Mouse (Mus musculus) forebrain, postnatal 0 days (tissue): ENCODE data around the gene Maml2. TPM values are rescaled to one million over a fixed set of nuclear protein-coding genes. Genes with fewer than 3 reads are reported as not detected.

ENCODE experiments used
- ATAC-seq: fragments of 200-750 bp; cut with Nextera tagmentation; 2 replicates; pipeline ENCODE4 v1.8.0; 2017; ENCODE audit warnings: mild to moderate bottlenecking, moderate library complexity
- DNase-seq: peaks from one replicate; pipeline ENCODE4 v3.0.0-alpha.2; 2015
- H3K27ac ChIP-seq: fragments of 300-500 bp; sonication (generic); 2 replicates; pipeline ENCODE4 v1.5.1; 2014; ENCODE audit warnings: low read depth, mild to moderate bottlenecking, antibody characterized with exemption, low read length, moderate library complexity, mixed read lengths
- H3K27me3 ChIP-seq: fragments of 300-500 bp; sonication (generic); 2 replicates; pipeline ENCODE4 v1.6.1; 2014; ENCODE audit warnings: mild to moderate bottlenecking, low read length, mixed read lengths; ENCODE audit not compliant: insufficient read depth
- H3K36me3 ChIP-seq: fragments of 300-500 bp; sonication (generic); 2 replicates; pipeline ENCODE4 v1.6.1; 2014; ENCODE audit warnings: mild to moderate bottlenecking, moderate library complexity; ENCODE audit not compliant: insufficient read depth
- H3K4me1 ChIP-seq: fragments of 300-500 bp; sonication (generic); 2 replicates; pipeline ENCODE4 v1.6.1; 2014; ENCODE audit warnings: antibody characterized with exemption; ENCODE audit not compliant: insufficient read depth
- H3K4me2 ChIP-seq: fragments of 300-500 bp; sonication (generic); 2 replicates; pipeline ENCODE4 v1.6.1; 2014; ENCODE audit warnings: low read depth, mild to moderate bottlenecking, moderate library complexity
- H3K4me3 ChIP-seq: fragments of 300-500 bp; sonication (generic); 2 replicates; pipeline ENCODE4 v1.5.1; 2014; ENCODE audit warnings: low read depth, low read length, mixed read lengths
- H3K9ac ChIP-seq: fragments of 300-500 bp; sonication (generic); 2 replicates; pipeline ENCODE4 v1.6.1; 2014; ENCODE audit warnings: mild to moderate bottlenecking
- H3K9me3 ChIP-seq: fragments of 300-500 bp; sonication (generic); 2 replicates; pipeline ENCODE4 v1.6.1; 2016; ENCODE audit warnings: low read length
- CTCF ChIP-seq: sonication (generic); IDR thresholded peaks from 2 replicates; pipeline ENCODE4 v1.5.1; 2016; ENCODE audit warnings: antibody characterized with exemption, control low read depth, low read depth
- WGBS: fragments of 180-500 bp; shearing (Covaris S2); extraction: QIAGEN DNeasy Blood & Tissue Kit; methylation state at CpG from one replicate; pipeline ENCODE4 v1.1.7; 2014; 5-methylcytosine and 5-hydroxymethylcytosine counted together
- polyA plus RNA-seq: library from polyadenylated mRNA; unstranded; fragments of >200 nt; fragmentation: Nextera tagmentation; extraction: Ambion mirVana; gene quantifications from 2 replicates; pipeline ENCODE4 v1.2.1, GENCODE M21; 2015
- total RNA-seq: library from RNA; depleted of rRNA; stranded (reverse); fragments of >200 nt; gene quantifications from 2 replicates; pipeline ENCODE4 v1.2.3, GENCODE M21; 2014

Gene Maml2
- total and polyA plus RNA-seq, 2 experiments from 2014 or later = 6.4 to 9.5 TPM

DNA sequence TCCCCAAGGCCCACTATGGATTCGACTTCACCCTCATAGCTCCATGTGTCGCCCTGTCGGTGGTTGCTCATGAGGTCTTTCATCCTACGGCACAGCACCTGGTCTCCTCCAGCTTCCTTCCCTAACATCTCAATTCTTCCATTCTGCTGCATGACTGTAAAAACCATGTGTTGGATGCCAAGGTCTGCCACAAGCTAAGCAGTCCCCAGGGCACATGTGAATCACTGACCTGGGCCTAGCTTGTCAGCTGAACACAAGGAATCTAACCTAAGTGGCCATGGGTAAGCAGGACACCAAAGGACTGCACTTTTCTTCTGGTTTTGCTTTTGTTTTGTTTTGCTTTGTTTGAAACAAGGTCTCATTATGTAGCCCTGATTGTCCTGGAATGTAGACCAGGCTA is 271.3 kb downstream of the Maml2 start:
- no peak for TF ChIP-seq CTCF
- no peak overlapping the region for H3K27ac ChIP-seq
- H3K4me1 ChIP-seq = no peaks in the 10 kb centered on the region
- no peaks in the 10 kb centered on the region for H3K9me3 ChIP-seq
- 95% methylated on average over 4 of the region's 4 CpGs for WGBS
- H3K9ac ChIP-seq = no peak overlapping the region
- H3K4me2 ChIP-seq = no peak overlapping the region
- no peaks in the 10 kb centered on the region for H3K27me3 ChIP-seq
- ATAC-seq (no peak), DNase-seq (no peak)
- no peak overlapping the region for H3K4me3 ChIP-seq
- H3K36me3 ChIP-seq = no peaks in the 10 kb centered on the region

DNA sequence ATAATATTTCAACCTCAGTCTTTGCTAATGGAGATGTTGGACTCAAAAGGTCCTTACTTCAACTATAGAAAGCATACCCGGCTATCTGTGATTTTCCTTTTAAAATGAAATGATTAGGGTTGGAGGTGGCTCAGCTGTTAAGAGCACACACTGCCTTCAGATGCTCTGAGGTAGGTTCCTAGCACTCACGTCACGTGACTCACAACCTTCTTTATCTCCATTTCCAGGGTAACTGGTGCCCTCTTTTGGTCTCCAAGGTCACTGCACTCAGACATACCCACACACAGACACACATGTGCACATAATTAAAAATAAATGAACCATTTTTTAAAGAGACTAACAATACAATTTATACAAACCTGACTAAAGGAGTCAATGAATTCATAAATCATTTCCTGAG is 275.1 kb downstream of the Maml2 start:
- WGBS = 95% methylated on average over 3 of the region's 3 CpGs
- ATAC-seq = no peak

DNA sequence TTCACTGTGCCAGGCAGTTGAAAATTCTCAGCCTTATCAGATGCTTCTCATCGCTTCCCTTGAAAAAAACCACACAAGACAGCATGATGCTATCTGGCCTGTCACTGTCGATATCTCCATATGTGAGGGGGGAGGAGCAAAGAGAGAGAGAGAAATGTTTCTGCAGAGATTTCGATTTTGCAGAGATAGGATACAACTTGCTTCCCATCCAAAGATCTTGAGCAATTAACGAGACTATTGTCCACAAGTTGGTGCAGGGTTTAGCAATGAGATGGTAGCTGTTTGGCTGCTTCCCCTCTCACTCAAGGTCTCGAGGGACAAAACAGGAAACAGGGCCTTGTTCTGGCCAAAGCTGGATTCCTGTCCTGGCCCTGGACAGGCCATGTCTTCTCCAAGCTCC is 276.3 kb downstream of the Maml2 start:
- no peak for TF ChIP-seq CTCF
- WGBS = 59% methylated on average over 5 of the region's 5 CpGs
- DNase-seq = no peak

More for the DNA sequence above, 275.1 kb downstream of the Maml2 start:
- no peak overlapping the region for H3K27ac ChIP-seq
- no peak overlapping the region for H3K4me2 ChIP-seq
- no peak for DNase-seq
- H3K36me3 ChIP-seq = no peaks in the 10 kb centered on the region
- no peak overlapping the region for H3K9ac ChIP-seq
- no peak for TF ChIP-seq CTCF
- H3K27me3 ChIP-seq = no peaks in the 10 kb centered on the region
- H3K9me3 ChIP-seq = no peaks in the 10 kb centered on the region
- H3K4me3 ChIP-seq = no peak overlapping the region
- H3K4me1 ChIP-seq = no peaks in the 10 kb centered on the region

DNA sequence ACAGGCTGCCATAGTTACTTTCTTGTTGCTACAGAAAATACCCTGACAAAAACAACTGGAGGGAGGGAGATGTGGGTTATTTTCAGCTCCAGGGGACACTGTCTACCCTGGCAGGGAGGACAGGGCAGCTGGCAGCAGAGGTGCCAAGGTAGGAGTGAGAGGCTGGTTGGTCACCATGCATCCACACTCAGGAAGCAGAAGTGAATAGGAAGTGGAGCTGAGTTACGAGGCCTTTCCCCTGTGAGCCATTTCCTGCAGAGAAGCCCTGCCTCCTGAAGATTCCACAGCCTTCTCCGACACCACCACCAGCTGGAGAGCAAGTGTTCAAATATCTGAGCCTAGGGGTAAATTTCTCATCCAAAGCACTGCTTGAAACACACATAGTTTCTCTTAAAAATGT is 277.2 kb downstream of the Maml2 start:
- ATAC-seq (no peak), DNase-seq (no peak)
- no peak for TF ChIP-seq CTCF
- no peak overlapping the region for H3K27ac ChIP-seq
- H3K36me3 ChIP-seq = no peaks in the 10 kb centered on the region
- no peaks in the 10 kb centered on the region for H3K9me3 ChIP-seq
- no peaks in the 10 kb centered on the region for H3K4me1 ChIP-seq
- no peak overlapping the region for H3K9ac ChIP-seq
- no peak overlapping the region for H3K4me3 ChIP-seq
- H3K27me3 ChIP-seq = no peaks in the 10 kb centered on the region
- WGBS = 73% methylated on average over 2 of the region's 2 CpGs
- H3K4me2 ChIP-seq = no peak overlapping the region

More for the DNA sequence above, 276.3 kb downstream of the Maml2 start:
- H3K27ac ChIP-seq = no peak overlapping the region
- no peaks in the 10 kb centered on the region for H3K9me3 ChIP-seq
- no peak overlapping the region for H3K4me2 ChIP-seq
- no peak overlapping the region for H3K9ac ChIP-seq
- H3K4me1 ChIP-seq = no peaks in the 10 kb centered on the region
- no peak for ATAC-seq
- no peak overlapping the region for H3K4me3 ChIP-seq
- no peaks in the 10 kb centered on the region for H3K27me3 ChIP-seq
- H3K36me3 ChIP-seq = no peaks in the 10 kb centered on the region

DNA sequence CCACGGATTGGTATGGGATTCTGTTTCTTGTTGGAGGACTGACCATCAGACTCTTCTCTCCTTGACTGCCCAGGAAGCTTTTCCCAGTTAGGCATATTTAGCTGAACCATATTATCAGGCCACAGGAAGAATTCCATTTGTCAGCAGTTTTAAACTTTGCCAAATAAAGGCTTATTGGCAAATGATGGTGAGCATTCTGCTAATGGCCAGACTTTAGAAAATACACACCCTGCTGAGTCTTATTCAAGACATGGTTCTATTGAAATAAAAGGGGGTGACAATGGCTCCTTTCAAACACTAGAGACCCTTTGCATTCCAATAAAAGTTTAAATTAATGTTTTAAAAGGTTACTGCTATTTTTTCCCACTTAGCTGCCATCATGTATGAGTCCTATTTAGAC is 279.4 kb downstream of the Maml2 start:
- WGBS = 53% methylated on average over 1 of the region's 1 CpGs
- ATAC-seq (no peak), DNase-seq (no peak)
- no peaks in the 10 kb centered on the region for H3K4me1 ChIP-seq
- no peak overlapping the region for H3K4me3 ChIP-seq
- no peaks in the 10 kb centered on the region for H3K9me3 ChIP-seq
- H3K27ac ChIP-seq = no peak overlapping the region
- no peak overlapping the region for H3K4me2 ChIP-seq
- TF ChIP-seq CTCF = no peak
- H3K36me3 ChIP-seq = no peaks in the 10 kb centered on the region
- no peaks in the 10 kb centered on the region for H3K27me3 ChIP-seq
- H3K9ac ChIP-seq = no peak overlapping the region

DNA sequence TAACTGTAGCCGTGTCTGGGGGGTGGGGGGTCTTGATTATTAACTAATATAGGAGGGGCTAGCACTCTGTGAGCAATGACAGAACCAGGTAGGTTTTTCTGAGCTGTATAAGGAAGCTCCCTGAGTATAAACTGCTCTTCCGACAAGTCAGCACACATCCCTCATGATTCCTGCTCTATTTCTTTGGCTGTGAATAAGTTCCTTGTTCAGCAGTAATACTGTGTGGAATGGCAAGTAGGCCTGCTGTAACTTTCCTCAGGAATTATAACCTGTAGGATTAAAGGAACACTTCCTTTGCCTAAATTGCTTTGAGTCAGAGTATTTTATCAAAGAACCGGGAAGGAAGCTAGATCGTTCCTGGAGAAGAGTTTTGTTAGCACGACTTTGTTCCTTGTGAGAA is 283.4 kb downstream of the Maml2 start:
- Histone ChIP-seq H3K9ac (no peak overlapping the region), H3K4me1 (peaks cover 9% of the 10 kb centered on the region; the same call in 1 of the 2 replicates), H3K27ac (no peak overlapping the region), H3K4me2 (no peak overlapping the region), H3K9me3 (no peaks in the 10 kb centered on the region), H3K27me3 (no peaks in the 10 kb centered on the region), H3K4me3 (no peak overlapping the region), H3K36me3 (no peaks in the 10 kb centered on the region)
- WGBS = 77% methylated on average over 5 of the region's 5 CpGs
- DNase-seq (no peak), ATAC-seq (no peak)
- TF ChIP-seq CTCF = no peak

DNA sequence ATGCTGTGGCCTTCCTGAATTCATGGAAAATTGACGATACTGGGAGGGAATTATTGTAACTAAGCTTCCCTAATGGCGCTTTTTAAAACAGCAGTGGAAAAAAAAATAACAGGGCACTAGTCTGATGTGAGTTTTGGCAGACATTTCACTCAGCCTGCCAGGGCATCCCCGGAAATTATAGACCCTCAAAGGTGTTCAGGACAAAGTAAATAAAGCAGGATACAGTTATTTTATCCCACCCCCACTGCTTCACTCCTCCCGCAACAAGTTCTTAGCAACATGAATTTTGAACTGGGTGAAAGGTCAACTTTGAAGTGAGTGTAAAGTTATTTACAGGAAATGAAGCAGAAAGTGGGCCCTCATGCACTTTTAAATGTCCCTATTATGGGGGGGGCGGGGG is 286.2 kb downstream of the Maml2 start:
- H3K27ac ChIP-seq = 0 out of 2 replicates have a peak overlapping the region, but pooled peaks have one; percentile 21

DNA sequence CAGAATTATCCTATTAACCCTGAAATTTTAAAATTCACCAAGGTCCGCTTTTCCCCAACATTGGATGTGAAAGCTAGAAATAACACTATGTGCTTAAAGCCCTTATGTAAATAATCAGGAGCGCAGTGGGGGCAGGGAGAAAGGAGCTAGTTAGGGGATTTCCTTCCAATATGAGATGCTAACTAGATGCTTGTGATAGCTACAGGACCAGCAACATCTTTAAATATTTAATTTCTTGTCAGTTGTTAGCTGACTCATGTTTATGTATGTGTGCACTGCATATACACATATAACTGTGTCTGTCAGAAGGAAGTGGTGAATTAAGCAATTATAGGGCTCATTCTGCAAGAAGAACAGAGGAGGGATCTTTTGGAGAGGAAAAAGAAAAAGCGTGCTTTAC is 286.7 kb downstream of the Maml2 start:
- peaks cover 19% of the 10 kb centered on the region for H3K4me1 ChIP-seq
- no peak for DNase-seq
- 65% methylated on average over 3 of the region's 3 CpGs for WGBS
- no peak overlapping the region for H3K4me3 ChIP-seq
- no peak for ATAC-seq
- no peak overlapping the region for H3K27ac ChIP-seq
- H3K36me3 ChIP-seq = no peaks in the 10 kb centered on the region
- H3K27me3 ChIP-seq = no peaks in the 10 kb centered on the region
- no peaks in the 10 kb centered on the region for H3K9me3 ChIP-seq
- TF ChIP-seq CTCF = no peak
- H3K4me2 ChIP-seq = no peak overlapping the region
- H3K9ac ChIP-seq = no peak overlapping the region

More for the DNA sequence above, 286.2 kb downstream of the Maml2 start:
- Histone ChIP-seq H3K4me2 (no peak overlapping the region), H3K9ac (no peak overlapping the region), H3K4me1 (peaks cover 19% of the 10 kb centered on the region), H3K36me3 (no peaks in the 10 kb centered on the region), H3K9me3 (no peaks in the 10 kb centered on the region), H3K4me3 (no peak overlapping the region), H3K27me3 (no peaks in the 10 kb centered on the region)
- no peak for TF ChIP-seq CTCF
- no peak for ATAC-seq
- WGBS = 26% methylated on average over 5 of the region's 5 CpGs
- DNase-seq = no peak
